Mouse (Mus musculus) neutrophil, adult 5-6 weeks (primary cell): Measurements from ENCODE around the gene Tigar. TPM values are rescaled to one million over a fixed set of nuclear protein-coding genes. Genes with fewer than 3 reads are reported as not detected.

Experiments
- ATAC-seq: fragments of 151-379, 151-347 bp; 2 replicates; pipeline ENCODE4 v1.8.0; 2017; ENCODE audit warnings: mild to moderate bottlenecking, moderate TSS enrichment; ENCODE audit not compliant: insufficient number of reproducible peaks, poor library complexity, low FRiP score, severe bottlenecking; ENCODE audit errors: extremely low read depth
- total RNA-seq: library from RNA; stranded (forward); fragments of 200-1000 nt; gene quantifications from 2 replicates; pipeline ENCODE4 v1.2.3, GENCODE M21; 2017

Gene Tigar
- total RNA-seq, 1 experiment from 2014 or later: 4.1 TPM

DNA sequence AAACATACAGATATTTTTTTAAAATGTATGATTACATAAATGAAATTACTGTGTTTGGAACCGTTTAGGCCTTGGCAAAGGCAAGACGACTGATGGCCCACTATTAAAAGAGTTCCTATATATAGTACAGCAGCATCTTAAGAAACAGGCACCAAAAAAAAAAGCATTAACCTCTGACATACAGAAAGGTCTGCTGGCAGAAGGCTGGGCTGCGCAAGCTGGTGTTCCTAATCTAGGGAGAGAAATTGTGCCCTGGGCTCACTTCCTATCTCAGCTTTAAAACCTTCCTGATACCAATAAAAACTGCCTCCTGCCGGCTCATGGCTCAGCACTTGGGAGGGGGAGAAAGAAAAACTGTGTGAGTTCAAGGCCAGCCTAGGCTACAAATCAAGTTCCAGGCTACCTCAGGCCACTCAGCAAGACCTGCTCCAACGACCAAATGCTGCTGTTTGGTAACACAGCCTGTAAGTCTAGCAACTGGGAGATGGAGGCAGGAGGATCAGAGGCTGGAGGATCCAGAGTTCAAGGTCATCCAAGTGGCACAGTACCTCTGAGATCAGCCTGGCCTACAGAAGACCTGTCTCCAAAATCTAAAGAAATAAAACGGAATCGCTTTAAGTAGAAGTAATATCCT is 4.8 kb downstream of the Tigar start:
- ATAC-seq: no peak

DNA sequence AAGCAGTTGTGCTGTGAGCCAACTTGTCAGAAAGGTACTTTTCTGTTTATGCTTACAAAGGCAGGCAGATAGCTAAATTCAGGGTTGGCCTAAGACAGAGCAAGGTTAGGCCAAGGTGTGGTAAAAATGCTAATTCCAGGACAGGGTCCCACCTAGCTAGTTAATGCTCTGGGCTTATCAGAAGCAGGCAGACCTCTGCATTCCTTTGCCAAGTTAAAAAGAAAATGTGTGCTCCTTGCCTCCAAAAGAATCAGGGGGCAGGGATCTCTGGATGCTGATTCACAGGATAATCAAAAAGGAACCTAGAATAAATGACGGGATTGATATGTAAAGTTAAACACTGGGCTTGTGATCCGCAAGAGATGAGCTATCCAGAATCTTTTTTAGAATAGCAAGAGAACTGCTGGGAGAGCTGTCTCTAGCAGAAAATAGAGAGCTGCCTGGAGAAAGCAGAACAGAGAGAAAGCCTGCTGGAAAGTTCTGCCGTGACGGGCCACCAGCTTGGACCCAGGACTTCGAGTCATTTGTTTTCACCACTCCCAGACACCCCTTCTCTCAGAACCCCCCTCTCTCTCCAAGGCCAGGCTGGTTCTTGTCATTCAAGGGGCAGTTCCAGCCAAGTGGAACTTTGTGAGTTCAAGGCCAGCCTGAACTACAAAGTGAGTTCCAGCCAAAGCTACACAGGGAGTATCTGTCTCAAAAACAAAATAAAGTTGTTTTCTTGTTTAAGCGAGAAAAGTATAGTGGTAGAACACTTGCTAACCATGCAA is 5.7 kb downstream of the Tigar start:
- ATAC-seq: no peak

DNA sequence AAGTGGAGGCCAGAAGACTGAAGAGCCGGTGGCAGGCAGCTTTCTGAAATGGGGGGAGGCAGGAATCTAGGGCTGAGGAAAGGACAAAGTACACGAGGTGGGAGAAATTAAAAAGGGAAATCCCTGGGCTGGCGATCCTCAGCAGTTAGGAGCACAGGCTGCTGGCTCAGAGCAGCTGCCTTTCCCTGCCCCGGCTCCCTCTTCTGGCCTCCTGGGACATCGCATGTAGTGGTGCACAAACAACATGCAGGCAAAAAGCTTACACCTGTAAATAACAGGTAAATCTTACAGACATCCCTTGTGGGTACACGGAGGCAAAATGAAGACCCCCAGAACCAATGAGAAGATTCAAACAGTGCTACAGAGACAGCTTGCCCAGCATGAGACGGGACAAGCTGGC is 14.8 kb downstream of the Tigar start:
- ATAC-seq: no peak

DNA sequence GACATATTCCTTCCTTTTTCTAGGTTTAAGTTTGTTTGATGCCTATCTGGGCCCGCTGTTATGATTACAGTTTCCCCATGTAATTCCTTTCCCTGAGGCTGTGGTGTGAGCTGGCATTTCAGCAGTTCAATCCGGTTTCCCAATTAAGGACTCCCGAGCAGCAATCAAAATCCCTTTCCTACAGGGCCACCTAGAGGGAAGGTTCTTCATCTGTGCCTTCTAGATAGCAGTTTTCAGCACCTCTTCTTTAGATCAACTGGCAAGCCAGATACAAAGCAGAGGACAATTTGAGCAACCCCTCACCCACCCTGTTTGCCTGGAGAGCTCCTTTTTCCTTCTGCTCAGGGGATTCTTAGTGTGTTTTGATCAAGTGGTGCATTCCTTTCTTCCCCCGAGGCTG is 22.6 kb downstream of the Tigar start:
- no peak for ATAC-seq

DNA sequence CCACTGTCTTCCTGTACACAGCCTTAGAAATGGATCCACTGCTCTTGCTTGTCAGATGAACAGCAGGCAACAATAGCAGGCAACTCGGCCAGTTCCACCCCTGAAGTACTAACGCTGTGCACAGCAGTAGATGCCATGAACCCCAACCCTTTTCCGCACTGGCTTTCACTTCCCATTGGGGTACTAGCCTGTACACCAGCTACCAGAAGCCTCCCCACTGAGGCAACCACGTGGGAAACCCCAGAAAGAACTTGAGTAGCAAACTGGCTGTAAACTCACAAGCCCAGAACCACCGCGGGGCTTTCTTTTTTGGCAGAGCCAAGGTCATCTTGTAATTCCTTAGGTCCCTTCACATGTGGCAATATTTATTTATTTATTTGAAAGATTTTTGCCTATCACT is 27.5 kb downstream of the Tigar start:
- no peak for ATAC-seq

DNA sequence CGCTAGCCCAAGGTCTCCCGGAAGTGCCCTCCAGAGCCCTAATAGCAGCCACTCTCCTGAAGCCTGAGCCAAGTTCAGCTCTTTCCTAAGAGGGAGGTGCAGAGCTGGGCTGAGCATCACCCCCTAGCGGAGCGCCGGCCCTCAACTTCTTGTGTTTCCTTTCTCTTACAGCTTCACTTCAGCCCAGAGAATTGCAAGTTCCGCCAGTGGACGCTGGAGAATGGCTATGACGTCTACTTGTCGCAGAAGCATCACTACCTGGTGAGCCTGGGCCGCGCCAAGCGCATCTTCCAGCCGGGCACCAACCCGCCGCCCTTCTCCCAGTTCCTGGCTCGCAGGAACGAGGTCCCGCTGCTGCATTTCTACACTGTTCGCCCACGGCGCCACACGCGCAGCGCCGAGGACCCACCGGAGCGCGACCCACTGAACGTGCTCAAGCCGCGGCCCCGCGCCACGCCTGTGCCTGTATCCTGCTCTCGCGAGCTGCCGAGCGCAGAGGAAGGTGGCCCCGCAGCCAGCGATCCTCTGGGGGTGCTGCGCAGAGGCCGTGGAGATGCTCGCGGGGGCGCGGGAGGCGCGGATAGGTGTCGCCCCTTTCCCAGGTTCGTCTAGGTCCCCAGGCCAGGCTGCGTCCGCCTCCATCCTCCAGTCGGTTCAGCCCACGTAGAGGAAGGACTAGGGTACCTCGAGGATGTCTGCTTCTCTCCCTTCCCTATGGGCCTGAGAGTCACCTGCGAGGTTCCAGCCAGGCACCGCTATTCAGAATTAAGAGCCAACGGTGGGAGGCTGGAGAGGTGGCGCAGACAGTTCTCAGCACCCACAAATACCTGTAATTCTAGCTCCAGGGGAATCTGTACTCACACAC is 29.3 kb downstream of the Tigar start:
- ATAC-seq: peak; percentile 31; the same call in 1 of the 2 replicates

DNA sequence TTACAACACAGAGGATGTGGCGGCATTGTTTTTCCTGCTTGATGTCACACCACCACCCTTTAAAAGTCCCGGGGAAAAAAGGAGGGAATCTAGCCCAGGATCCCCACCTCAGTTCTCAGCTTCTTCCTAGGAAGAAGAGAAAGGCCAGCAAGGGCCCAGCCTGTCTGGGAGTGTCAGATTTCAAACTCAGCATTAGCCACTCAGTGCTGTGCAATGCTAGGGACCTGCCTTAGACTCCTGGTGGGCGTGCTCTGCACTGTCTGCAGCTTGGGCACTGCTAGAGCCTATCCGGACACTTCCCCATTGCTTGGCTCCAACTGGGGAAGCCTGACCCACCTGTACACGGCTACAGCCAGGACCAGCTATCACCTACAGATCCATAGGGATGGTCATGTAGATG is 36.5 kb downstream of the Tigar start, which contains the start of gene Fgf23:
TSS of gene Fgf23 (plus strand) at position 86 of the 400 bp plus-strand sequence.
- no peak for ATAC-seq

DNA sequence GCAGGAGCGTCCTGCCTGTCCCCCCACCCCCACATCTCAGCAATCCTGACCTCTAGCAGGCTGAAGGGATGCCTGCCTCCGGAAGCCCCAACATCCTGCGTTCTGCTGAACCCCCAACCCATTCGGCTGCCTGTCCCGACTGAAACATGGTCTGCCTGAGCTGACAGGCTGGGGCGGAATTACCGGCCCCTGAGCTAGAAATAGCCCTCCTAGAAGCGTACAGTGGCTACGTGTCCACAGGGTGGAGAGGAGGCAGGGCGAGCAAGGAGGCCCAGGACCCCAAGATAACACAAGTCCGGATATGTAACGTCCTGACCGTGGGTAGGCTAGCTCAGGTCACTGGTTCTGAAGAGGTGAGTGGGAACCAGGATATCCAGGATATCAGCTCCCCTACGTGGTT is 44.5 kb downstream of the Tigar start:
- ATAC-seq: no peak

DNA sequence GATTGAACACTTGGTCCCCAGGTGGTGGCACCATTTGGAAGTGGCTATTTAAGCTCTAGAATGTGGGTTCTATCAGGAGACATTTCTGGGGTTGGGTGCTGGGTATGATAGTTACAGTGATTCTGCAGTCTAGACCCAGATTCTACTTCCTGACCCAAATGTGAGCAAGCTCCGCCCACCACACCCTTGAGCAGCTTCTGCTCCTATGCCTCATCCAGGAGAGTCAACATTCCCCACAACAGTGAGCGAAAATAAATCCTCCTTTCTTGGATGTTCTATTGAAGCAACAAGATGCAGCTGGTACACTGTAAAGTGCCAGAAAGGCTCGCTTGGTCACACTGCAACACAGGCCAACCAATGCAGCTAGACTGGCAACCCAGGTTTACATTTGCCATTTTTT is 45.4 kb downstream of the Tigar start:
- no peak for ATAC-seq

DNA sequence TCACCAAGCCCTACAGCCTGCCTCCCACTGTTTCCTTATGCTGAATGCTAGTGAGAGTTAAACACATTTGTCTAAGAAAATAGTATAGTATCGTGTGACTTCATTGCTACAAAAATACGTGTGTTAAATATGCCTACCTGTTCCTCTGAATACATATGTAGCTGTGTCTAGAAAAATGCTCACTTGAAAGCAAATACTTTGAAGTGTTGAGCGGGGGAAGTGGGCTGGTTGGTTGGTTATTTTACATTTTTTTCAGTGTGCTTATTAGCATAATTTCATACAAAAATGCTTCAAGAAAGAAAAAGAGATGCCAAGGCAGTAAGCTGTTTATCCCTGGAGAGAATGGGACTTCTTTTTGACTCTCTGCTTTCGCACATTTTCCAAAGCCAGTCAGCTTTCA is 49.4 kb downstream of the Tigar start:
- no peak for ATAC-seq

DNA sequence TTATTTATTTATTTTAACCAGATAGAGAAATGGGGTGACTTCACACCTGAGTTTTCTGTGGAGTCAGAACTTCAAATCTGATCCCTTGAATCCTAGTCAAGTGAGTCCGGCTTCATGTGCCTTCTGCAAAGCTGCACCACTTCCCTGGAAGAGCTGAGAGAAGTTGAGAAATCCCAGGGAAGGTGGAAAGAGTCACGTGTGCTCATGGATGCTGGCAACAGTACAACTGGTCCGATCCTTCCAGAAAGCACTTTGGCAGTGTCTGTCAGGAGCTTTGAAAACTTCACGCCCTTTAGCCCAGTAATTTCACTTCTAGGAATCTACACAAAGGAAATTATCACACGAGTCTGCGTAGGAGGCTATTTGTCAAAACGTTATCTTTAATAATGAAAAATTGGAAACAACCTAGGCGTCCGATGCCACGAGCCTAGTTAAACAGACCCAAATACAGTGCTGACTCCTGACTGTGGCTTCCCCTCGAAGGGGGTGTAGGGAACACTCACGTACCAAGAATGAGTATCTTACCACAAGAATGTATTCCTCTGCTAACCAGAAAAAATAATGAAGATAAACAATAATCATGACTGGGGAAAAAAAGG is 52.3 kb downstream of the Tigar start:
- ATAC-seq: no peak

DNA sequence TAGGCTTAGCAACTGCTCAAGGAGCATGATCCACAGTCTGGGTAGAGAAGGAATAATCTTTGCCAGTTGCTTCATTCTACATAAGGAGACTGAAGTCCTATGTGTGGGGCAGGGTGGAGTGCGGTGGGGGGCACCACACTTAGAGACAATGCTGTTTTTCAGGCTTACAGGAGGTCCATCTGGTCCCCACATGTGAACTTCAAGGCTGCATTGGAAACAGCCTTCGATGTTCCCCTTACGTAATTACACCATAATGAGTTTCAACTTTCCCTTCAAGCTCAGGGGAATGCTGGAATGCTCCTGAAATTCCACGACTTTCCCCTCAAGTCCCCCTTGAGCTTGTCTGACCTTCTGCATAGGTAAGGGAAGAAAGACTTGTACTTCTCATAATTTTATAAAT is 58.5 kb downstream of the Tigar start:
- no peak for ATAC-seq

DNA sequence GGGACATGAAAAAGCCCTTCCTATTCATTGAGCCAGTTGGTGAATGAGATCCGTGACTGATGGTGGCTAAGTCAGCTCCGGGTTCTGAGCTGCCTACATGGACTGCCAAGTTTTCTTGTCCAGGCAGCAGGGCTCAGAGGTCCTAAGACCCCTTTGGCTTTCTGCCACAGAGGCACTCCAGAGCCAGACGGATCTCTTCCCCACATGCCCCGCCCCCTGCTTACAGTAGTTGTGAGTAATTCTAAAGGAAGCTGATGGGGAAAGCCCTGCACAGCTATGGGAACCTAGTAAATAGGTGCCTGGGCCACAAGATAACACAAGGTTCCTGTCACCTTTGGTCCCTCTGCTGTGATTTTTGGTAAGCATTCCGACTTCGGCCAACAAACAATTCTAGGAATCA is 64.4 kb downstream of the Tigar start:
- ATAC-seq: no peak

Other genes starting within 250 kb of the Tigar start
- 0.61 TPM in 1 of 2 replicates, not detected in the other for gene Dyrk4, start 187.7 kb downstream of the Tigar start, total RNA-seq
- gene Rad51ap1, start 170.0 kb downstream of the Tigar start, total RNA-seq: 0.70 and 3.6 TPM in 2 replicates
- 41.4 and 50.7 TPM in 2 replicates for gene D6Wsu163e, start 169.6 kb downstream of the Tigar start, total RNA-seq
- gene Fgf6, start 94.0 kb downstream of the Tigar start, total RNA-seq: not detected in 2 replicates
- gene Fgf23, start 36.7 kb downstream of the Tigar start, total RNA-seq: not detected in 2 replicates
- gene Ccnd2, start 42.6 kb upstream of the Tigar start, total RNA-seq: 17.7 and 18.5 TPM in 2 replicates